In genomic region chr11:54834596-54834995, GRCm38 (mm10) we compare ENCODE assay signal across 12 mouse cellular contexts. TPM values are rescaled to one million over a fixed set of nuclear protein-coding genes. Genes with fewer than 3 reads are reported as not detected.
DNase-seq lines count a peak whose midpoint lies in the region; ATAC-seq and TF ChIP-seq lines count a peak whose summit lies in the region.
"Had no signal": no experiment of that assay in that cellular context is flagged by ENCODE, and none has a peak within 500 bp of the region (broad histone marks: within the 10 kb centered on the region; RNA-seq: fewer than 3 reads in every experiment).

No protein-coding gene starts in this region.

- no peaks in the 10 kb centered on the region for H3K36me3 ChIP-seq in midbrain, postnatal 0 days (ENCODE audit: insufficient read depth, low read length)
- no peaks in the 10 kb centered on the region for H3K36me3 ChIP-seq in midbrain, embryonic 16.5 days (ENCODE audit: control insufficient read depth, insufficient read depth, low read length)

- DNase-seq in CD4-positive, CD25-positive, alpha-beta regulatory T cell, adult 2 months (ENCODE audit: low read depth, low spot score): peak; percentile 78
- DNase-seq in midbrain, postnatal 0 days (ENCODE audit: low spot score): no peak
- DNase-seq in thymus, postnatal 25 days: peak; percentile 33
- no peak for DNase-seq in urinary bladder, adult 2 months (ENCODE audit: low spot score)
- no peak for DNase-seq in urinary bladder, postnatal 36 days (ENCODE audit: low spot score in 2 of 2)
- DNase-seq: adrenal gland, postnatal 10 days; heart, postnatal 36 days had no signal

- ATAC-seq in CD4-positive, CD25-positive, alpha-beta regulatory T cell, adult 4 months: no peak
- no peak for ATAC-seq in midbrain, postnatal 0 days (ENCODE audit: low FRiP score)
- no peak for ATAC-seq in midbrain, embryonic 16.5 days
- 0 out of 2 replicates have a peak, but pooled peaks have one; percentile 53 for ATAC-seq in erythroblast, adult 5-6 weeks (replicated peaks; ENCODE audit: low FRiP score, poor library complexity, severe bottlenecking)

- no peaks in the 10 kb centered on the region for H3K27me3 ChIP-seq in midbrain, postnatal 0 days (ENCODE audit: insufficient read depth, low read length)
- H3K27me3 ChIP-seq in midbrain, embryonic 16.5 days (ENCODE audit: control insufficient read depth, insufficient read depth, low read depth, low read length): no peaks in the 10 kb centered on the region
- H3K27me3 ChIP-seq: neural tube, embryonic 13.5 days had no signal

- no peak overlapping the region for H3K4me2 ChIP-seq in midbrain, postnatal 0 days (ENCODE audit: low read depth, low read length, poor library complexity, severe bottlenecking)
- H3K4me2 ChIP-seq in midbrain, embryonic 16.5 days (ENCODE audit: low read length): no peak overlapping the region
- H3K4me2 ChIP-seq: neural tube, embryonic 13.5 days had no signal

- H3K9me3 ChIP-seq in midbrain, postnatal 0 days (ENCODE audit: low read length): no peaks in the 10 kb centered on the region
- H3K9me3 ChIP-seq in midbrain, embryonic 16.5 days (replicated peaks; ENCODE audit: control insufficient read depth, low read length, poor library complexity, severe bottlenecking): no peaks in the 10 kb centered on the region
- H3K9me3 ChIP-seq: neural tube, embryonic 13.5 days had no signal

- peak; percentile 32; the same call in 1 of the 2 replicates for TF ChIP-seq CTCF in midbrain, postnatal 0 days (IDR thresholded peaks at IDR 0.05)

- no peak overlapping the region for H3K4me3 ChIP-seq in midbrain, postnatal 0 days (ENCODE audit: low read depth, low read length)
- H3K4me3 ChIP-seq in midbrain, embryonic 16.5 days (ENCODE audit: low read depth, low read length): no peak overlapping the region
- H3K4me3 ChIP-seq: megakaryocyte, embryonic 14.5 days; neural tube, embryonic 13.5 days had no signal

- WGBS in midbrain, postnatal 0 days: 61% methylated on average over 2 of the region's 2 CpGs
- WGBS in midbrain, embryonic 16.5 days: 55% methylated on average over 2 of the region's 2 CpGs

- H3K27ac ChIP-seq in midbrain, postnatal 0 days (ENCODE audit: low read depth, low read length): no peak overlapping the region
- H3K27ac ChIP-seq in midbrain, embryonic 16.5 days (ENCODE audit: low read length): no peak overlapping the region
- H3K27ac ChIP-seq: neural tube, embryonic 13.5 days had no signal

- H3K4me1 ChIP-seq in midbrain, postnatal 0 days (ENCODE audit: insufficient read depth, low read length): no peaks in the 10 kb centered on the region
- H3K4me1 ChIP-seq in midbrain, embryonic 16.5 days (ENCODE audit: control insufficient read depth, insufficient read depth, low read length): no peaks in the 10 kb centered on the region
- H3K4me1 ChIP-seq: neural tube, embryonic 13.5 days had no signal

- H3K9ac ChIP-seq in midbrain, postnatal 0 days (replicated peaks; ENCODE audit: low read length, poor library complexity, severe bottlenecking): no peak overlapping the region
- H3K9ac ChIP-seq in midbrain, embryonic 16.5 days (ENCODE audit: low read depth, low read length): no peak overlapping the region
- H3K9ac ChIP-seq: neural tube, embryonic 13.5 days had no signal

RNA-seq across cellular contexts. Expression of gene Lyrm7, which starts 26.1 kb away (rescaled TPM):
- polyA plus RNA-seq in CD4-positive, CD25-positive, alpha-beta regulatory T cell, adult 4 months (2017; shearing (Covaris generic)): 1 to 10 TPM; 3.4 to 8.4 TPM
- 3.2 and 5.2 TPM in 2 replicates for total RNA-seq in midbrain, postnatal 0 days (2014; rRNA removed)
- 7.9 and 8.8 TPM in 2 replicates for polyA plus RNA-seq in midbrain, postnatal 0 days (2015; fragmentation: Nextera tagmentation; extraction: Ambion mirVana)
- polyA plus RNA-seq in midbrain, embryonic 16.5 days (2015; fragmentation: Nextera tagmentation; extraction: Ambion mirVana): 10.5 and 15.1 TPM in 2 replicates
- 1.9 and 5.0 TPM in 2 replicates for total RNA-seq in erythroblast, adult 5-6 weeks (2015; ENCODE audit: low replicate concordance)
- total RNA-seq in erythroblast, adult 5-6 weeks (2017; ENCODE audit: low replicate concordance): 1.3 and 5.7 TPM in 2 replicates
- 5.0 and 6.3 TPM in 2 replicates for polyA plus RNA-seq in urinary bladder, adult 2 months (2012; rRNA removed)

RNA-seq across cellular contexts. Expression of gene Hint1, which starts 31.6 kb away (rescaled TPM):
- 100 to 1,000 TPM; 375 to 447 TPM for polyA plus RNA-seq in CD4-positive, CD25-positive, alpha-beta regulatory T cell, adult 4 months (2017; shearing (Covaris generic))
- total RNA-seq in midbrain, postnatal 0 days (2014; rRNA removed): 475 and 586 TPM in 2 replicates
- 1,006 and 1,130 TPM in 2 replicates for polyA plus RNA-seq in midbrain, postnatal 0 days (2015; fragmentation: Nextera tagmentation; extraction: Ambion mirVana)
- polyA plus RNA-seq in midbrain, embryonic 16.5 days (2015; fragmentation: Nextera tagmentation; extraction: Ambion mirVana): 731 and 741 TPM in 2 replicates
- total RNA-seq in erythroblast, adult 5-6 weeks (2015; ENCODE audit: low replicate concordance): 97.0 and 122 TPM in 2 replicates
- total RNA-seq in erythroblast, adult 5-6 weeks (2017; ENCODE audit: low replicate concordance): 67.1 and 108 TPM in 2 replicates
- polyA plus RNA-seq in urinary bladder, adult 2 months (2012; rRNA removed): 453 and 489 TPM in 2 replicates

RNA-seq across cellular contexts. Expression of gene Cdc42se2, which starts 47.1 kb away (rescaled TPM):
- 100 to 1,000 TPM; 369 to 477 TPM for polyA plus RNA-seq in CD4-positive, CD25-positive, alpha-beta regulatory T cell, adult 4 months (2017; shearing (Covaris generic))
- 134 and 137 TPM in 2 replicates for total RNA-seq in midbrain, postnatal 0 days (2014; rRNA removed)
- polyA plus RNA-seq in midbrain, postnatal 0 days (2015; fragmentation: Nextera tagmentation; extraction: Ambion mirVana): 130 and 134 TPM in 2 replicates
- polyA plus RNA-seq in midbrain, embryonic 16.5 days (2015; fragmentation: Nextera tagmentation; extraction: Ambion mirVana): 144 and 153 TPM in 2 replicates
- total RNA-seq in erythroblast, adult 5-6 weeks (2015; ENCODE audit: low replicate concordance): 7.9 and 22.7 TPM in 2 replicates
- 14.9 and 16.5 TPM in 2 replicates for total RNA-seq in erythroblast, adult 5-6 weeks (2017; ENCODE audit: low replicate concordance)
- 23.9 and 26.4 TPM in 2 replicates for polyA plus RNA-seq in urinary bladder, adult 2 months (2012; rRNA removed)

Comparison
In these comparisons a context has a peak if more than half of its experiments do, and no peak if none do; other contexts are left out.
1. DNase-seq: peak in CD4-positive, CD25-positive, alpha-beta regulatory T cell, adult 2 months (single experiment) and thymus, postnatal 25 days (single experiment); none in midbrain, postnatal 0 days (single experiment), urinary bladder, adult 2 months (single experiment) and urinary bladder, postnatal 36 days (0 of 2).